Mouse (Mus musculus): Measurements from ENCODE around the gene Parva. TPM values are rescaled to one million over a fixed set of nuclear protein-coding genes. Genes with fewer than 3 reads are reported as not detected.

Gene Parva
- polyA plus RNA-seq, 1 experiment: 78.3 TPM

DNA sequence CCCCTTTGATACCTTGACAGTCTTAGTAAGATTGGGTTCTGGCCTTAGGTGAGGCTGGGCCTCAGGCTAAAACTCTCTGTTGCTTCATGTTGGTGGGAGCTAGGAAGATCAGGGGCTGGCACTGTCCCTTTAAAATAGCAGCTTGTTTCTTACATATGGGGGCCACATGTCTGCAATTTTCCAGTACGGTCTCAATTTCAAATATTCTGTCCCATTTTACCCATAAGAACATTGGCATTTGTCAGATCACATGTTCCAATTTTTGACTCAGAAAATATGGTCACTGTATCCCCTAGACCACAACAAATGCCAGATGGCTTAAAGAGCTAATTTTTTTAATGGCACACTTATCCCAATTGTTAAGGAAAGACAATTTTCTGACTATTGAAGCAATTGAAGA lies 85.6 kb downstream of the Parva start:
- Histone ChIP-seq H3K79me2 (ENCODE audit: control insufficient read depth, insufficient read depth) (peaks cover 5% of the 10 kb centered on the region), H3ac (ENCODE audit: control insufficient read depth, insufficient read length) (no peak overlapping the region), H3K4me2 (ENCODE audit: low read depth) (no peak overlapping the region), H3K36me3 (ENCODE audit: control insufficient read depth, insufficient read depth) (no peaks in the 10 kb centered on the region), H3K4me3 (no peak overlapping the region), H3K27me3 (ENCODE audit: control insufficient read depth, insufficient read depth, insufficient read length) (no peaks in the 10 kb centered on the region)
- TF ChIP-seq TCF12 (IDR thresholded peaks at IDR 0.05; ENCODE audit: insufficient read depth, poor library complexity, severe bottlenecking) (no peak), CEBPB (IDR thresholded peaks at IDR 0.05; ENCODE audit: insufficient read depth, poor library complexity, severe bottlenecking) (no peak), MAX (IDR thresholded peaks at IDR 0.05; ENCODE audit: low read depth) (no peak), REST (IDR thresholded peaks at IDR 0.05; ENCODE audit: insufficient read depth, insufficient read length) (no peak), MYOG (IDR thresholded peaks at IDR 0.05; ENCODE audit: control insufficient read depth in 1 of 3, insufficient read depth in 1 of 3, insufficient read length in 2 of 3, low read depth in 2 of 3) (no peak), E2F4 (IDR thresholded peaks at IDR 0.05; ENCODE audit: insufficient read depth) (no peak), POLR2A (IDR thresholded peaks at IDR 0.05; ENCODE audit: insufficient read length, low read depth) (no peak), TCF3 (IDR thresholded peaks at IDR 0.05; ENCODE audit: insufficient read length, low read depth) (no peak), USF1 (IDR thresholded peaks at IDR 0.05; ENCODE audit: low read depth) (no peak), POLR2AphosphoS2 (IDR thresholded peaks at IDR 0.05; ENCODE audit: insufficient read length, low read depth) (no peak), SRF (IDR thresholded peaks at IDR 0.05; ENCODE audit: control insufficient read depth, insufficient read length, low read depth) (no peak), MYOD1 (IDR thresholded peaks at IDR 0.05; ENCODE audit: control insufficient read depth in 1 of 3, insufficient read length in 2 of 3, low read depth in 2 of 3) (no peak)

DNA sequence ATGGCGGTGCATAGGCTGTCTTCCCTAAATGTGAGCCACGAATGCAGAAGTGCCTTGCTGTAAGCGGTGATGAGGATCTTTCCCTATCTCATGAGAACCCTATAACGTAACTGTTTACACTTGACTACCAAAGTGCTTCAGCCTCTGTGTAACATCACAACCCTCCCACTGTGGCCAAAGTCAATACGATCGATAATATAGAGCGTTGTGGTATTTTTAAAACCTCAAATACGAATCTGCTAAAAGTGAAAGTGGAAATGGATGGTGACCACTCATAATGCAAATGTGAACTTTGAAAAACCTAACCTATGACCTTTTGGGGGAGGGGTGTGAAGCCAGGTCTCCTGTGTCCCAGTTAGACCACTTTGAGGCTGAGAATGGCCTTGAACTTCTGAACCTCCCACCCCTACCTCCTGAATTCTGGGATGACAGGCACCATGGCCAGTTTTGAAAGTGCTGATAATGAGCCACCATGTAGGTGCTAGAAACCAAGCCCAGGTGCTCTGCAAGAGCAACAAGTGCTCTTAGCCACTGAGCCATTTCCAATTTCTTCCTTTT lies 87.4 kb downstream of the Parva start:
- Histone ChIP-seq H3K36me3 (ENCODE audit: control insufficient read depth, insufficient read depth) (no peaks in the 10 kb centered on the region), H3K4me2 (ENCODE audit: low read depth) (no peak overlapping the region), H3K4me3 (no peak overlapping the region), H3K79me2 (ENCODE audit: control insufficient read depth, insufficient read depth) (peaks cover 5% of the 10 kb centered on the region), H3K27me3 (ENCODE audit: control insufficient read depth, insufficient read depth, insufficient read length) (no peaks in the 10 kb centered on the region), H3ac (ENCODE audit: control insufficient read depth, insufficient read length) (no peak overlapping the region)
- TF ChIP-seq CEBPB (IDR thresholded peaks at IDR 0.05; ENCODE audit: insufficient read depth, poor library complexity, severe bottlenecking) (no peak), USF1 (IDR thresholded peaks at IDR 0.05; ENCODE audit: low read depth) (no peak), POLR2AphosphoS2 (IDR thresholded peaks at IDR 0.05; ENCODE audit: insufficient read length, low read depth) (no peak), TCF3 (IDR thresholded peaks at IDR 0.05; ENCODE audit: insufficient read length, low read depth) (no peak), SRF (IDR thresholded peaks at IDR 0.05; ENCODE audit: control insufficient read depth, insufficient read length, low read depth) (no peak), MYOG (IDR thresholded peaks at IDR 0.05; ENCODE audit: control insufficient read depth in 1 of 3, insufficient read depth in 1 of 3, insufficient read length in 2 of 3, low read depth in 2 of 3) (no peak), REST (IDR thresholded peaks at IDR 0.05; ENCODE audit: insufficient read depth, insufficient read length) (no peak), MYOD1 (IDR thresholded peaks at IDR 0.05; ENCODE audit: control insufficient read depth in 1 of 3, insufficient read length in 2 of 3, low read depth in 2 of 3) (no peak), POLR2A (IDR thresholded peaks at IDR 0.05; ENCODE audit: insufficient read length, low read depth) (no peak), E2F4 (IDR thresholded peaks at IDR 0.05; ENCODE audit: insufficient read depth) (no peak), TCF12 (IDR thresholded peaks at IDR 0.05; ENCODE audit: insufficient read depth, poor library complexity, severe bottlenecking) (no peak), MAX (IDR thresholded peaks at IDR 0.05; ENCODE audit: low read depth) (no peak)

DNA sequence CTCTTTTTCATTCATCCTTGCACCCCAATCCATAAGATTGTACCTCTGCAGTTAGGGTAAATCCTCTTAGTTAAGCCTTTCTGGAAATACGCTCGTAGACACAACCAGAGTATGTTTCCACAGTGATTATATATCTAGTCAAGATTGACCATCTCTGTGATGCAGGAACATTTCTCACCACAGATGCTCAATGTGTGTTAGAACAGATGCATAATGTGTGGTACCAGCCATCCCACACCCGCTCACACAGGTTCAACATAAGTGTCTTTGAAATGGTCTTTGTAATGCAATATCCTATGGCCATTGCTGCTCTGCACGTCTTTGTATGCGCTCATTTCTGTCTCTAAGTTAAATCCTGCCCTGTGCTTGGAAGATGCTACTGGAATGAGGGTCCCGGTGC lies 98.2 kb downstream of the Parva start:
- H3K27me3 ChIP-seq (ENCODE audit: control insufficient read depth, insufficient read depth, insufficient read length): no peaks in the 10 kb centered on the region
- no peaks in the 10 kb centered on the region for H3K36me3 ChIP-seq (ENCODE audit: control insufficient read depth, insufficient read depth)
- no peak overlapping the region for H3K4me3 ChIP-seq
- no peak overlapping the region for H3K4me2 ChIP-seq (ENCODE audit: low read depth)
- TF ChIP-seq TCF12 (IDR thresholded peaks at IDR 0.05; ENCODE audit: insufficient read depth, poor library complexity, severe bottlenecking) (no peak), POLR2A (IDR thresholded peaks at IDR 0.05; ENCODE audit: insufficient read length, low read depth) (no peak), TCF3 (IDR thresholded peaks at IDR 0.05; ENCODE audit: insufficient read length, low read depth) (no peak)
- no peak overlapping the region for H3ac ChIP-seq (ENCODE audit: control insufficient read depth, insufficient read length)
- peaks cover 7% of the 10 kb centered on the region for H3K79me2 ChIP-seq (ENCODE audit: control insufficient read depth, insufficient read depth)

DNA sequence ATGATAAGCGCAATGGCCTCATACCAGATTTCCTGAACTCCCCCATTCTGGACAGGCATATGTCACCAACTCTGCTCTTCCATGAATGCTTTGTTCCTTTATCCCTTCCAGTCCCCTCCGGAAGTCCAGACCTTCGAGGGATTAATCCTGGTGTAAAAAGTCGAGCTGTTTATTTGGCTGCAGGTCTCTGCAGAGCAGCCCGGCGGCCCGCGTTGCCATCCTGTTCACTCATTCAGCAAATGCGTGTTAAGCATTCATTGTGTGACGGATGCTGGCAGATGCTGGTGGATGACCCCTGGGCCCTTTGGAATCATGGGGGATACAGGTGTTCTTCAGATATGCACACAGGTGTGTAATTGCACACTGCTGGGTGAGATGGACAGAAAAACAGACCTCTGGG lies 98.9 kb downstream of the Parva start:
- no peak for TF ChIP-seq MAX (IDR thresholded peaks at IDR 0.05; ENCODE audit: low read depth)
- Histone ChIP-seq H3K4me3 (no peak overlapping the region), H3K4me2 (ENCODE audit: low read depth) (no peak overlapping the region), H3K36me3 (ENCODE audit: control insufficient read depth, insufficient read depth) (no peaks in the 10 kb centered on the region), H3K79me2 (ENCODE audit: control insufficient read depth, insufficient read depth) (peaks cover 11% of the 10 kb centered on the region), H3K27me3 (ENCODE audit: control insufficient read depth, insufficient read depth, insufficient read length) (no peaks in the 10 kb centered on the region), H3ac (ENCODE audit: control insufficient read depth, insufficient read length) (no peak overlapping the region)

DNA sequence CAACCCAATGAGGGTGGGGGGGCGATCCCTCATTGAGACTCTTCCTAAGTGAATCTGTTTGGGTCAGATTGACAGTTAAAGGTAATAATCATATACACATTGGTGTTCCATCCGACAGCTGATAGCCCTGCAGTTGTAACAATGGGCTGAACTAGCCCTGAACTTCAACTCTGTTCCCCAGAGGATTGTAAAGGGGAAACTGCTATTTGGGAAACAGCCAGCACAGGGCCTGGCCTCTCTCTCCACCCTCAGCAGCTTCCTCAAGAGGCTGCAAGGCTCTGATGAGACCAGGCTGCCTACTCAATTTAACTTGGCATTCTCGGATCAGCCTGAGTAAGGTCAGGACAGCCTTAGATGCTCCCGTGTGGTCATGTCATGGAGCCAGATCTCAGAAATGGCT lies 99.9 kb downstream of the Parva start:
- Histone ChIP-seq H3K79me2 (ENCODE audit: control insufficient read depth, insufficient read depth) (peaks cover 19% of the 10 kb centered on the region), H3K36me3 (ENCODE audit: control insufficient read depth, insufficient read depth) (no peaks in the 10 kb centered on the region), H3K4me3 (no peak overlapping the region), H3K4me2 (ENCODE audit: low read depth) (no peak overlapping the region), H3K27me3 (ENCODE audit: control insufficient read depth, insufficient read depth, insufficient read length) (no peaks in the 10 kb centered on the region), H3ac (ENCODE audit: control insufficient read depth, insufficient read length) (no peak overlapping the region)
- TF ChIP-seq MAX (IDR thresholded peaks at IDR 0.05; ENCODE audit: low read depth) (no peak), E2F4 (IDR thresholded peaks at IDR 0.05; ENCODE audit: insufficient read depth) (no peak), TCF12 (IDR thresholded peaks at IDR 0.05; ENCODE audit: insufficient read depth, poor library complexity, severe bottlenecking) (no peak), POLR2AphosphoS2 (IDR thresholded peaks at IDR 0.05; ENCODE audit: insufficient read length, low read depth) (no peak), MYOD1 (IDR thresholded peaks at IDR 0.05; ENCODE audit: control insufficient read depth in 1 of 3, insufficient read length in 2 of 3, low read depth in 2 of 3) (no peak), SRF (IDR thresholded peaks at IDR 0.05; ENCODE audit: control insufficient read depth, insufficient read length, low read depth) (no peak), POLR2A (IDR thresholded peaks at IDR 0.05; ENCODE audit: insufficient read length, low read depth) (no peak), USF1 (IDR thresholded peaks at IDR 0.05; ENCODE audit: low read depth) (no peak)
